Mouse (Mus musculus): Measurements from ENCODE around the gene Ogfr.

GRCm38 (mm10) chr2:180543675-180544074, 45.4 kb upstream of the Ogfr start:
- TF ChIP-seq CTCF (IDR thresholded peaks at IDR 0.05; ENCODE audit: low read depth) (no peak), EP300 (IDR thresholded peaks at IDR 0.05; ENCODE audit: low read depth) (no peak)
